Mouse (Mus musculus): ENCODE data around the gene Nsa2. TPM values are rescaled to one million over a fixed set of nuclear protein-coding genes. Genes with fewer than 3 reads are reported as not detected.

Nsa2 gene
- total RNA-seq, 2 experiments from 2014 or later = 29.2 to 36.5 TPM

GRCm38 (mm10) chr13:97095726-97096125 is 42.0 kb downstream of the Nsa2 start:
- ATAC-seq (replicated peaks; ENCODE audit: low FRiP score, poor library complexity, severe bottlenecking) = no peak

GRCm38 (mm10) chr13:97088183-97088582 is 49.6 kb downstream of the Nsa2 start:
- ATAC-seq (replicated peaks; ENCODE audit: low FRiP score, poor library complexity, severe bottlenecking) = no peak

- no peak for ATAC-seq (replicated peaks; ENCODE audit: low FRiP score, poor library complexity, severe bottlenecking)
Measured at GRCm38 (mm10) chr13:97087421-97087820, 50.3 kb downstream of the Nsa2 start.

- ATAC-seq (replicated peaks; ENCODE audit: low FRiP score, poor library complexity, severe bottlenecking) = no peak
Measured at GRCm38 (mm10) chr13:97086316-97086715, 51.4 kb downstream of the Nsa2 start.

- ATAC-seq (replicated peaks; ENCODE audit: low FRiP score, poor library complexity, severe bottlenecking) = peak; percentile 55; the same call in 1 of the 2 replicates
Measured at GRCm38 (mm10) chr13:97082432-97082831, 55.3 kb downstream of the Nsa2 start.

GRCm38 (mm10) chr13:97080615-97081014 is 57.1 kb downstream of the Nsa2 start:
- ATAC-seq (replicated peaks; ENCODE audit: low FRiP score, poor library complexity, severe bottlenecking) = no peak

- ATAC-seq (replicated peaks; ENCODE audit: low FRiP score, poor library complexity, severe bottlenecking) = no peak
Measured at GRCm38 (mm10) chr13:97080201-97080600, 57.5 kb downstream of the Nsa2 start.

Other genes with a start within 250 kb of the Nsa2 start
- not detected in 2 replicates for gene Gcnt4, start 213.2 kb downstream of the Nsa2 start, total RNA-seq (2015; ENCODE audit: low replicate concordance)
- gene Gcnt4, start 213.2 kb downstream of the Nsa2 start, total RNA-seq (2017; ENCODE audit: low replicate concordance) = not detected in 2 replicates
- not detected in 2 replicates for gene 1700029F12Rik, start 103.6 kb downstream of the Nsa2 start, total RNA-seq (2015; ENCODE audit: low replicate concordance)
- not detected in 2 replicates for gene 1700029F12Rik, start 103.6 kb downstream of the Nsa2 start, total RNA-seq (2017; ENCODE audit: low replicate concordance)
- under 0.01 and 1.7 TPM in 2 replicates for gene Fam169a, start 70.7 kb downstream of the Nsa2 start, total RNA-seq (2015; ENCODE audit: low replicate concordance)
- gene Fam169a, start 70.7 kb downstream of the Nsa2 start, total RNA-seq (2017; ENCODE audit: low replicate concordance) = 0.56 and 2.3 TPM in 2 replicates
- 4.6 and 9.0 TPM in 2 replicates for gene Gm6169, start 38.7 kb downstream of the Nsa2 start, total RNA-seq (2015; ENCODE audit: low replicate concordance)
- gene Gm6169, start 38.7 kb downstream of the Nsa2 start, total RNA-seq (2017; ENCODE audit: low replicate concordance) = 0.98 and 2.9 TPM in 2 replicates
- 6.9 and 15.2 TPM in 2 replicates for gene Gfm2, start within 50 bp of the Nsa2 start, total RNA-seq (2015; ENCODE audit: low replicate concordance)
- gene Gfm2, start within 50 bp of the Nsa2 start, total RNA-seq (2017; ENCODE audit: low replicate concordance) = 12.3 and 13.8 TPM in 2 replicates
- gene Hexb, start 60.4 kb upstream of the Nsa2 start, total RNA-seq (2015; ENCODE audit: low replicate concordance) = 43.3 and 54.6 TPM in 2 replicates
- gene Hexb, start 60.4 kb upstream of the Nsa2 start, total RNA-seq (2017; ENCODE audit: low replicate concordance) = 18.8 and 34.1 TPM in 2 replicates
- gene Enc1, start 103.2 kb upstream of the Nsa2 start, total RNA-seq (2015; ENCODE audit: low replicate concordance) = 0.21 TPM in 1 of 2 replicates, not detected in the other
- gene Enc1, start 103.2 kb upstream of the Nsa2 start, total RNA-seq (2017; ENCODE audit: low replicate concordance) = 0.17 and 0.56 TPM in 2 replicates

All from erythroblast, adult 5-6 weeks (primary cell).